Mouse (Mus musculus): ENCODE results near the gene Tec. TPM values are rescaled to one million over a fixed set of nuclear protein-coding genes. Genes with fewer than 3 reads are reported as not detected.
A peak's percentile ranks its signal among the peaks of the same experiment; 100 is the strongest.

Tec gene
- total and polyA plus RNA-seq, 3 experiments, result 7.9 to 25.9 (median 20.1) TPM

DNA sequence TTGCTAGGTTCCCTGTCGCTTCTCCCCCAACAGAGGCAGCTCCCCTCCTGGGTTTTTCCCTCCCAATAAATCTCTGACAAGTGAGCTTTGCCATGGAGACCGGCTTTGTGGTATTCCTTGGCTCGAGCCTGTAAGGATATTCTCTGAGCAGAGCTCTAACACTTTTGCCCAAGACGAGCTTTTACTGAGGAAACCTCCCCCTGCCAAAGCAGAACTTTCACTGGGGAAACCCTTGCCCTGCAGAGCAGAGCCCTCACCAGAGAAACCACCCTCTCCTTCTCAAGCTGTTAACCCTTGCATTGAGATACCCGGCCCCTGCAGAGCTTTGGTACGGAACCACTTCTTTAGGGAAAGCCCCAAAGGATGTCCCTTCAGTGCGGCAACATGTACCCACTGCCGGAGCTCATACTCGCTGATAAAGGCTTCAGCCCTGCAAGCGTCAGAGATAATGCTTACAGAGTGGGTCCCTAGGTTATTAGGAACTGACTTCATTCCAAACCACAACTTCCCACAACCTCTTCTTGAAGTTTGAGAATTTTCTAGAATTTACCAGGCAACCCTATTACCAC is 50.7 kb downstream of the Tec start:
- in situ Hi-C loops (cut with MboI; ENCODE audit: low pct_ligation_motif_present, low pct_unique_long_range_greater_than_20kb, low sequenced_read_pairs), result no loop called here
- TF ChIP-seq TCF12 (IDR thresholded peaks at IDR 0.05; ENCODE audit: low read depth, low read length) (peak; percentile 69), MYC (IDR thresholded peaks at IDR 0.05; ENCODE audit: low read depth, low read length) (no peak), POLR2A (IDR thresholded peaks at IDR 0.05; ENCODE audit: low read depth, low read length) (no peak), SIN3A (IDR thresholded peaks at IDR 0.05; ENCODE audit: low read length) (peak; percentile 91), GABPA (IDR thresholded peaks at IDR 0.05; ENCODE audit: insufficient replicate concordance, low read depth, low read length) (no peak), ZNF384 (IDR thresholded peaks at IDR 0.05; ENCODE audit: low read depth, low read length) (peak; percentile 64), E2F4 (IDR thresholded peaks at IDR 0.05; ENCODE audit: insufficient replicate concordance, low read depth, low read length) (no peak), MAZ (IDR thresholded peaks at IDR 0.05; ENCODE audit: low read depth, low read length) (peak; percentile 88), USF1 (IDR thresholded peaks at IDR 0.05; ENCODE audit: low read depth, low read length) (no peak), JUN (IDR thresholded peaks at IDR 0.05; ENCODE audit: insufficient read depth, low read depth, low read length) (peak; percentile 15; the same call in 1 of the 2 replicates), EP300 (IDR thresholded peaks at IDR 0.05; ENCODE audit: low read length) (peak; percentile 77), POLR2AphosphoS2 (IDR thresholded peaks at IDR 0.05; ENCODE audit: low read depth, low read length) (no peak), UBTF (IDR thresholded peaks at IDR 0.05; ENCODE audit: low read depth, low read length) (peak; percentile 48; the same call in 1 of the 2 replicates), MAX (IDR thresholded peaks at IDR 0.05; ENCODE audit: low read length) (no peak), ZKSCAN1 (IDR thresholded peaks at IDR 0.05; ENCODE audit: borderline replicate concordance, low read depth, low read length) (no peak), ZMIZ1 (IDR thresholded peaks at IDR 0.05; ENCODE audit: low read depth, low read length) (0 out of 2 replicates have a peak, but pooled peaks have one; percentile 38), PAX5 (IDR thresholded peaks at IDR 0.05; ENCODE audit: low read length) (no peak), BHLHE40 (IDR thresholded peaks at IDR 0.05; ENCODE audit: low read depth, low read length) (peak; percentile 83), CTCF (conservative IDR thresholded peaks at IDR 0.05 in 1 of 2, IDR thresholded peaks at IDR 0.05 in 1 of 2; ENCODE audit: low read depth in 2 of 2, low read length in 2 of 2) (no peak), ZC3H11A (IDR thresholded peaks at IDR 0.05; ENCODE audit: low read depth, low read length) (no peak; the same call in 1 of the 2 replicates), MEF2A (IDR thresholded peaks at IDR 0.05; ENCODE audit: borderline replicate concordance, low read depth, low read length) (peak; percentile 90), NRF1 (IDR thresholded peaks at IDR 0.05; ENCODE audit: low read depth, low read length) (no peak), RAD21 (IDR thresholded peaks at IDR 0.05; ENCODE audit: low read depth, low read length) (peak; percentile 5), CHD1 (IDR thresholded peaks at IDR 0.05; ENCODE audit: low read depth, low read length) (no peak), CHD2 (IDR thresholded peaks at IDR 0.05; ENCODE audit: low read length) (peak; percentile 64; the same call in 1 of the 2 replicates), ELF1 (IDR thresholded peaks at IDR 0.05; ENCODE audit: low read depth, low read length) (no peak; the same call in 1 of the 2 replicates), JUND (conservative IDR thresholded peaks at IDR 0.05; ENCODE audit: low read depth, low read length) (peak; percentile 48; the same call in 1 of the 2 replicates), RCOR1 (conservative IDR thresholded peaks at IDR 0.05; ENCODE audit: low read depth, low read length) (peak; percentile 88; the same call in 1 of the 2 replicates), TBP (conservative IDR thresholded peaks at IDR 0.05; ENCODE audit: low read depth, low read length) (no peak), NELFE (IDR thresholded peaks at IDR 0.05; ENCODE audit: low read depth, low read length) (0 out of 2 replicates have a peak, but pooled peaks have one; percentile 19), USF2 (conservative IDR thresholded peaks at IDR 0.05; ENCODE audit: low read depth, low read length) (no peak), MAFK (IDR thresholded peaks at IDR 0.05; ENCODE audit: insufficient replicate concordance, low read length) (peak; percentile 79), ETS1 (conservative IDR thresholded peaks at IDR 0.05; ENCODE audit: low read depth, low read length) (peak; percentile 95), HCFC1 (IDR thresholded peaks at IDR 0.05; ENCODE audit: low read depth, low read length) (peak; percentile 28; the same call in 1 of the 2 replicates), IRF4 (IDR thresholded peaks at IDR 0.05; ENCODE audit: low read depth, low read length) (peak; percentile 83), KAT2A (IDR thresholded peaks at IDR 0.05; ENCODE audit: insufficient replicate concordance, low read length) (no peak), MXI1 (IDR thresholded peaks at IDR 0.05; ENCODE audit: low read depth, low read length) (peak; percentile 46; the same call in 1 of the 2 replicates), SMC3 (IDR thresholded peaks at IDR 0.05; ENCODE audit: low read depth, low read length) (no peak)
- Histone ChIP-seq H3K4me1 (ENCODE audit: control insufficient read depth in 1 of 2, insufficient read depth in 2 of 2) (peaks cover 10 to 82% of the 10 kb centered on the region in 2 experiments), H3K9me3 (replicated peaks; ENCODE audit: low read length) (peaks cover 2% of the 10 kb centered on the region), H3K27me3 (replicated peaks) (no peaks in the 10 kb centered on the region), H3K4me2 (ENCODE audit: insufficient read depth, low read depth, poor library complexity, severe bottlenecking) (peak overlapping the region; percentile 98), H3K9ac (ENCODE audit: insufficient read depth, low read depth) (no peak overlapping the region), H3K79me2 (replicated peaks; ENCODE audit: control insufficient read depth, extremely low read depth, insufficient read depth, poor library complexity, severe bottlenecking) (0 out of 2 replicates have a peak, but pooled peaks cover 2% of the 10 kb centered on the region), H3K4me3 (replicated peaks in 1 of 3; ENCODE audit: low read depth in 2 of 3, low read length in 2 of 3, poor library complexity in 1 of 3) (no peak overlapping the region), H3K36me3 (replicated peaks in 1 of 2; ENCODE audit: control insufficient read depth in 1 of 2, insufficient read depth in 1 of 2, low read length in 1 of 2) (peaks cover 3 to 27% of the 10 kb centered on the region in 2 experiments), H3K27ac (ENCODE audit: insufficient read depth, low read depth) (no peak overlapping the region)
- dilution Hi-C loops (cut with MboI; ENCODE audit: extremely low pct_ligation_motif_present, extremely low pct_unique_long_range_greater_than_20kb, low sequenced_read_pairs), result no loop called here
- DNase-seq (ENCODE audit: extremely low read depth), result peak; percentile 93

Measured in CH12.LX (cell line).